Mouse (Mus musculus): ENCODE measurements around the gene Frem1.

DNA sequence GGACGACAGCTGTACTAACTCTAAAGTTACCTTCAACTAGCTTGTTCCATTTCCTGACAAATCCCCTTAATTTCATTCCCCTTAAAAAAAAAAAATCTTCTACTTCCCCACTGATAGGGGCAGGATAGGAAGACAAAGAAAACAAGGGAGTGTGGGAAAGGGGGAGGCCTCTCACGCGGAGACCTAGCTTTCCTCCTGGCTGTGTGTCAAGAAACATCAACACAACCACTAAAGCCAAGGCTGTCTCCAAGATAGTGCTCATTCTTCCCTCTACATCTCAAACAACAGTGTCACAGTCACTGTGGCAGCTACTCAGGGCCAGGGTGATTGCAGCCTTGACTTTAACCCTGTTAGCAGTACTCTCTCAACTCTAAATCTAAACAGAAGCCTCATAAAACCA, 191.6 kb downstream of the Frem1 start:
- TF ChIP-seq CTCF (IDR thresholded peaks at IDR 0.05; ENCODE audit: insufficient read depth, low read depth, low read length), result no peak
- TF ChIP-seq POLR2A (IDR thresholded peaks at IDR 0.05; ENCODE audit: insufficient read depth, low read depth, low read length), result no peak
